Mouse (Mus musculus) cerebellum, adult 2 months (tissue): ENCODE results near the gene Gramd1a.

Experiments used
- CTCF ChIP-seq: fragments of 200-500 bp; IDR thresholded peaks from 2 replicates; pipeline ENCODE4 v1.5.1; 2011; ENCODE audit warnings: low read depth, mild to moderate bottlenecking, control low read depth, low read length, moderate library complexity, borderline replicate concordance; ENCODE audit not compliant: insufficient read depth
- POLR2A ChIP-seq: fragments of 200-500 bp; IDR thresholded peaks from 2 replicates; pipeline ENCODE4 v1.6.1; 2011; ENCODE audit warnings: low read length, control low read depth, borderline replicate concordance; ENCODE audit not compliant: insufficient read depth

DNA sequence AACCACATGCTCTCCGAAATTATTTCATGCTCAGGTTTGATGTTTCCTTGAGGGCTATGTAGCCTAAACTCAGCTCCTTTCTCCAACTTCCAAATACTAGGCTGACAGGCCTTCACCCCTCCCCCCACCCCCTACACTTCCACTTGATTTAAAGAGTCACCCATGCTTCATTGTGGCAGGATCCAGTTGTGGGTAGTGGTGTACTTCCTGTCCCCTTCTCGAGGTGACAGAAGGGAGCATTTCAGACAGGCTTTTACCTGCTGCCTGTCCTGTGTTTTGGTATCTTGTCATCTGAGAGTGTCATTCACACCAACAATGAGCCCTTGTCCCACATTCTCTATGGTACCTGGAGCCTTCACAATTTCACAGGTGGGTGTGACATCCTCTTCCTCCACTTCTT, 68.4 kb downstream of the Gramd1a start:
- no peak for TF ChIP-seq CTCF
- no peak for TF ChIP-seq POLR2A
